Mouse (Mus musculus) heart, adult 2 months (tissue): ENCODE measurements at regions not wholly inside any gene's neighbourhood (a gene's known extent, or its start where the extent isn't known, plus 50 kb on each side); places are given as distances from the start of the nearest gene placed in this dataset.

Experiments used
- CTCF ChIP-seq: fragments of 200-600 bp; IDR thresholded peaks from 2 replicates; pipeline ENCODE4 v1.8.1; 2022; ENCODE audit warnings: antibody characterized with exemption, mild to moderate bottlenecking, moderate library complexity
- POLR2A ChIP-seq: fragments of 200-500 bp; IDR thresholded peaks from 2 replicates; pipeline ENCODE4 v1.6.1; 2011; ENCODE audit warnings: mild to moderate bottlenecking, low read depth, low read length, control low read depth; ENCODE audit not compliant: insufficient read depth

- TF ChIP-seq CTCF = no peak
- no peak for TF ChIP-seq POLR2A
Measured at GRCm38 (mm10) chr11:111313566-111313965, 247.6 kb downstream of the Kcnj2 start.
